Mouse (Mus musculus): ENCODE data around the gene Rpsa. TPM values are rescaled to one million over a fixed set of nuclear protein-coding genes. Genes with fewer than 3 reads are reported as not detected.

Rpsa gene
- total and polyA plus RNA-seq, 3 experiments, result 3,563 to 4,053 (median 3,991) TPM

DNA sequence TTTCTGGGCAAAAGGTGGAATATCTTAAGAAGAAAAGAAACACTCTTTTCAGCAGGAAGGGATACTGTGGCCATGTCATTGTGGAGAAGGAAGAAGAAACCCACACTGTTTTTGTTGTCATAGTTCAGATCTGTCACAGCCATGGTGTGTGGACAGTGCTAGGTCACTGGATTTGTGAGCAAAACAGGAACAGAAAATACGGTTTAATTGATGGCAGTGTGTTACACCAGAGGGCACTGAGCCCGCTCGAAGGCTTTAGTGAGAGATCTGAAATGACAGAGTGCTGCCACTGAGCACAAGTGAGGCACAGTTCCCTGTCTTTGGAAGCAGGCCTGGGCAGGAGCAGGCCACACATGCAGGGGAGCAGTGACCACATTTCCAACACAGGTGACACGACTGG lies 9.3 kb upstream of the Rpsa start:
- Histone ChIP-seq H3K9me3 (replicated peaks; ENCODE audit: low read length) (no peaks in the 10 kb centered on the region), H3K4me3 (replicated peaks in 1 of 3; ENCODE audit: low read depth in 2 of 3, low read length in 2 of 3, poor library complexity in 1 of 3) (no peak overlapping the region), H3K9ac (ENCODE audit: insufficient read depth, low read depth) (no peak overlapping the region), H3K36me3 (replicated peaks in 1 of 2; ENCODE audit: control insufficient read depth in 1 of 2, insufficient read depth in 1 of 2, low read length in 1 of 2) (peaks cover 48 to 61% of the 10 kb centered on the region in 2 experiments), H3K4me1 (ENCODE audit: control insufficient read depth in 1 of 2, insufficient read depth in 2 of 2) (peaks cover 12 to 41% of the 10 kb centered on the region in 2 experiments), H3K79me2 (replicated peaks; ENCODE audit: control insufficient read depth, extremely low read depth, insufficient read depth, poor library complexity, severe bottlenecking) (no peaks in the 10 kb centered on the region; the same call in 1 of the 2 replicates), H3K27me3 (replicated peaks) (no peaks in the 10 kb centered on the region), H3K4me2 (ENCODE audit: insufficient read depth, low read depth, poor library complexity, severe bottlenecking) (no peak overlapping the region), H3K27ac (ENCODE audit: insufficient read depth, low read depth) (no peak overlapping the region)
- dilution Hi-C loops (cut with MboI; ENCODE audit: extremely low pct_ligation_motif_present, extremely low pct_unique_long_range_greater_than_20kb, low sequenced_read_pairs) (no loop called here), in situ Hi-C loops (cut with MboI; ENCODE audit: low pct_ligation_motif_present, low pct_unique_long_range_greater_than_20kb, low sequenced_read_pairs) (no loop called here)
- DNase-seq (ENCODE audit: extremely low read depth), result no peak
- TF ChIP-seq SIN3A (IDR thresholded peaks at IDR 0.05; ENCODE audit: low read length), result no peak

DNA sequence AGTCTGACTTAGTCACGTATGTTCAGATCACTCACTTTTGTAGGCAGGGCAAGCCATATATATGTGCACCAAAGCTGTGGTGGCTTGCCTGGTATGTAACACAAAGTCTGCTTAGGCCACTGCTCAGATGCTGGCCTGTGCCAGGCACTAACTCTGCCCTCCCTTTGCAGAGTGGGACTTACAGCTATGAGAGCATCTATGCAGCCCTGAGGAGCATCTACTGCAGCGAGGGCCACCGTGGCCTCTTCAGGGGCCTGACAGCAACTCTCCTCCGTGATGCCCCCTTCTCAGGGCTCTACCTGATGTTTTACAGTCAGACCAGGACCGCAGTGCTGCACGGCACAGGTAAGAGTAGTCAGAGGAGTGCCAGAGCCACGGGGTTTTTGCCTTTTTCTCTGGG lies 7.0 kb upstream of the Rpsa start:
- dilution Hi-C loops (cut with MboI; ENCODE audit: extremely low pct_ligation_motif_present, extremely low pct_unique_long_range_greater_than_20kb, low sequenced_read_pairs), result no loop called here
- no peak for TF ChIP-seq HCFC1 (IDR thresholded peaks at IDR 0.05; ENCODE audit: low read depth, low read length)
- no peak for TF ChIP-seq ZC3H11A (IDR thresholded peaks at IDR 0.05; ENCODE audit: low read depth, low read length)
- no peak for TF ChIP-seq NELFE (IDR thresholded peaks at IDR 0.05; ENCODE audit: low read depth, low read length)
- Histone ChIP-seq H3K4me2 (ENCODE audit: insufficient read depth, low read depth, poor library complexity, severe bottlenecking) (no peak overlapping the region), H3K9ac (ENCODE audit: insufficient read depth, low read depth) (no peak overlapping the region), H3K4me1 (ENCODE audit: control insufficient read depth in 1 of 2, insufficient read depth in 2 of 2) (peaks cover 2 to 36% of the 10 kb centered on the region in 2 experiments), H3K4me3 (replicated peaks in 1 of 3; ENCODE audit: low read depth in 2 of 3, low read length in 2 of 3, poor library complexity in 1 of 3) (no peak overlapping the region), H3K27ac (ENCODE audit: insufficient read depth, low read depth) (no peak overlapping the region), H3K9me3 (replicated peaks; ENCODE audit: low read length) (no peaks in the 10 kb centered on the region), H3K79me2 (replicated peaks; ENCODE audit: control insufficient read depth, extremely low read depth, insufficient read depth, poor library complexity, severe bottlenecking) (no peaks in the 10 kb centered on the region), H3K36me3 (replicated peaks in 1 of 2; ENCODE audit: control insufficient read depth in 1 of 2, insufficient read depth in 1 of 2, low read length in 1 of 2) (peaks cover 54 to 72% of the 10 kb centered on the region in 2 experiments), H3K27me3 (replicated peaks) (no peaks in the 10 kb centered on the region)
- in situ Hi-C loops (cut with MboI; ENCODE audit: low pct_ligation_motif_present, low pct_unique_long_range_greater_than_20kb, low sequenced_read_pairs), result no loop called here
- DNase-seq (ENCODE audit: extremely low read depth), result no peak

DNA sequence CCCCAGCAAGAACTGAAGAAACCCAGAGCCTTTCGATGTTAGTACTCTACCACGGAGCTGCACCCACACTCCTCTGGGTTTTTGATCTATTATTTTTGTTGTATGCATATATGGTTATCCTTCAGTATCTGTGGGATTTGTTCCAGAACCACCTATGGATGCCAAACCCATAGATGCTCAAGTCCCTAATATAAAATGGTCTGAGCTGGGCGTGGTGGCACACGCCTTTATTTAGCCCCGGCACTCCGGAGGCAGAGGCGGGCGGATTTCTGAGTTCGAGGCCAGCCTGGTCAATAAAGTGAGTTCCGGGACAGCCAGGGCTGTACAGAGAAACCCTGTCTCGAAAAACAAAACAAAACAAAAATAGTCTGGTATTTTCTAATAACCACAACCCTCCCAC lies 621 bp upstream of the Rpsa start:
- dilution Hi-C loops (cut with MboI; ENCODE audit: extremely low pct_ligation_motif_present, extremely low pct_unique_long_range_greater_than_20kb, low sequenced_read_pairs) (no loop called here), in situ Hi-C loops (cut with MboI; ENCODE audit: low pct_ligation_motif_present, low pct_unique_long_range_greater_than_20kb, low sequenced_read_pairs) (no loop called here)
- TF ChIP-seq MAX (IDR thresholded peaks at IDR 0.05; ENCODE audit: low read length), result 0 out of 2 replicates have a peak, but pooled peaks have one; percentile 24
- TF ChIP-seq RAD21 (IDR thresholded peaks at IDR 0.05; ENCODE audit: low read depth, low read length), result no peak
- no peak for TF ChIP-seq CHD2 (IDR thresholded peaks at IDR 0.05; ENCODE audit: low read length)
- TF ChIP-seq SMC3 (IDR thresholded peaks at IDR 0.05; ENCODE audit: low read depth, low read length), result no peak
- no peak for TF ChIP-seq USF1 (IDR thresholded peaks at IDR 0.05; ENCODE audit: low read depth, low read length)
- TF ChIP-seq ZC3H11A (IDR thresholded peaks at IDR 0.05; ENCODE audit: low read depth, low read length), result no peak
- TF ChIP-seq ETS1 (conservative IDR thresholded peaks at IDR 0.05; ENCODE audit: low read depth, low read length), result no peak
- TF ChIP-seq IRF4 (IDR thresholded peaks at IDR 0.05; ENCODE audit: low read depth, low read length), result no peak
- no peak for TF ChIP-seq HCFC1 (IDR thresholded peaks at IDR 0.05; ENCODE audit: low read depth, low read length)
- TF ChIP-seq KAT2A (IDR thresholded peaks at IDR 0.05; ENCODE audit: insufficient replicate concordance, low read length), result 0 out of 2 replicates have a peak, but pooled peaks have one; percentile 10
- TF ChIP-seq TBP (conservative IDR thresholded peaks at IDR 0.05; ENCODE audit: low read depth, low read length), result 0 out of 2 replicates have a peak, but pooled peaks have one; percentile 30
- Histone ChIP-seq H3K27ac (ENCODE audit: insufficient read depth, low read depth) (peak overlapping the region; percentile 57; the same call in 1 of the 2 replicates), H3K27me3 (replicated peaks) (no peaks in the 10 kb centered on the region), H3K4me1 (ENCODE audit: control insufficient read depth in 1 of 2, insufficient read depth in 2 of 2) (peaks cover 9 to 42% of the 10 kb centered on the region in 2 experiments), H3K9ac (ENCODE audit: insufficient read depth, low read depth) (peak overlapping the region; percentile 92), H3K9me3 (replicated peaks; ENCODE audit: low read length) (no peaks in the 10 kb centered on the region), H3K36me3 (replicated peaks in 1 of 2; ENCODE audit: control insufficient read depth in 1 of 2, insufficient read depth in 1 of 2, low read length in 1 of 2) (peaks cover 49 to 58% of the 10 kb centered on the region in 2 experiments), H3K4me3 (replicated peaks in 1 of 3; ENCODE audit: low read depth in 2 of 3, low read length in 2 of 3, poor library complexity in 1 of 3) (peak overlapping the region; percentile 39 to 54 (median 43)), H3K79me2 (replicated peaks; ENCODE audit: control insufficient read depth, extremely low read depth, insufficient read depth, poor library complexity, severe bottlenecking) (peaks cover 23% of the 10 kb centered on the region), H3K4me2 (ENCODE audit: insufficient read depth, low read depth, poor library complexity, severe bottlenecking) (peak overlapping the region; percentile 80)
- DNase-seq (ENCODE audit: extremely low read depth), result no peak
